Mouse (Mus musculus) left cerebral cortex, postnatal 14 days (tissue): ENCODE measurements around the gene Abcc1. TPM values are rescaled to one million over a fixed set of nuclear protein-coding genes. Genes with fewer than 3 reads are reported as not detected.
A peak's percentile ranks its signal among the peaks of the same experiment; 100 is the strongest.

Experiments
- DNase-seq, 2 experiments: peaks; one replicate each; pipeline ENCODE4 v3.0.0; 2021 to 2022; ENCODE audit warnings: low spot score in 2 of 2, mixed read lengths in 1 of 2
- intact Hi-C: fragments of 180-260 bp; cut with DNase I; formaldehyde crosslinking; loops from one replicate; pipeline ENCODE4 v1.15.1; 2025
- total RNA-seq, 2 experiments: library from RNA; stranded (reverse); gene quantifications; 2 replicates each; pipeline ENCODE4 v1.2.3; 2021

Gene Abcc1
- total RNA-seq, 2 experiments from 2014 or later: 18.5 to 19.4 TPM

DNA sequence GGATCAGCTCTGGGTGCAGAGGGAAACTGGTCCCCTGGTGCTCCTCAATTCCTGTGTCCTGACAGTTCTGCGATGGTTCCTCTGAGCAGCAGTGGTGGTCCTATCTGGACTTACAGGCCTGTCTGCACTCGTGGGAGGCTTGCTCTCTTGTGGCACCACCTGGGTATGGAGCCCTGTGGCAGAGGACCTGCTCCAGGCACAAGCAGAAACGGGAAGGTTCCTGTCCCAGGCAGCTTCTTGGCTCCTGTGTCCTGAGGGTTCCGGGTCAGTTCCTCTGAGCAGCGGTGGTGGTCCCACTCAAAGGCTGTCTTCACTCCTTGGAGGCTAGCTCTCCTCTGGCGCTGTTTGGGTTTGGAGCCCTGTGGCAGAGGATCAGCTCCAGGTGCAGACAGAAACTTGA, 68.0 kb downstream of the Abcc1 start:
- DNase-seq: no peak
- intact Hi-C loops: no loop called here

DNA sequence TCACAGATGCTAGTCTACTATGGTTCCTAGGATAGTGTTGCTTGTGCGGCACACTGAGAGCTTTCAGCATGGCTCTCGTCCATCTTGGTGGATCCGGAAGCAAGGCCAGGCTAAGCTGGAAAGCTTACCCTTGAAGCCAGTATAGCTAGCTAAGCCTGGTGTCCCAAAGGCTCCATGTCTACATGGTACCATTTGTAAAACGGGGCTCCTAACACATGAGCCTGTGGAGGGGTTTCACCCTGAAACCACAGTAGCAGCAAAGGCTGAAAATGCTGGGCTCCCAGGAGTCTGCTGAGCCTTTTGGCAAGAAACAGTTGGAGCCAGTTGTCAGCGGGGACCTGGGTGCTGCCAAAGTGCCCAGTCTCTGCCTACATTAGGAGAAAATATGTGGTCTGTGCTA, 71.6 kb downstream of the Abcc1 start:
- intact Hi-C loops: no loop called here
- DNase-seq: no peak

DNA sequence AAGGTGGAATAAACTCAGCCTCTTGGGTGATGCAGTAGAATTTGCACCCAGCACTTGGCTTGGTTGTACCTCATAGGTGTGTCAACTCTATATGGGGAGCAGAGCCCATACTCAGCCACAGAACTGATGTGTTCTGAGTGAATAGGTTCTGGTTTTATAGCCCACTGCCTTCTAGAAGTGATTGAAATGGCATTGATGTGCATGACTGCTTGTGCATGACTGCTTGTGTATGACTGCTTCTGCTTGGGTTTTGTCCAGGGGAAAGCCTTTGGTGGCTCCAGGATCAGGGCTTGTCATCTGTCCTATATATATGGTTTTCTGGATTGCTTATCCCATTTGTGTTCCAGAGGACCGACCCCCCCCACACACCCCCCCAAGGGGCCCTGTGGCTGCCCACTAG, 74.2 kb downstream of the Abcc1 start:
- DNase-seq: no peak
- intact Hi-C loops: no loop called here

DNA sequence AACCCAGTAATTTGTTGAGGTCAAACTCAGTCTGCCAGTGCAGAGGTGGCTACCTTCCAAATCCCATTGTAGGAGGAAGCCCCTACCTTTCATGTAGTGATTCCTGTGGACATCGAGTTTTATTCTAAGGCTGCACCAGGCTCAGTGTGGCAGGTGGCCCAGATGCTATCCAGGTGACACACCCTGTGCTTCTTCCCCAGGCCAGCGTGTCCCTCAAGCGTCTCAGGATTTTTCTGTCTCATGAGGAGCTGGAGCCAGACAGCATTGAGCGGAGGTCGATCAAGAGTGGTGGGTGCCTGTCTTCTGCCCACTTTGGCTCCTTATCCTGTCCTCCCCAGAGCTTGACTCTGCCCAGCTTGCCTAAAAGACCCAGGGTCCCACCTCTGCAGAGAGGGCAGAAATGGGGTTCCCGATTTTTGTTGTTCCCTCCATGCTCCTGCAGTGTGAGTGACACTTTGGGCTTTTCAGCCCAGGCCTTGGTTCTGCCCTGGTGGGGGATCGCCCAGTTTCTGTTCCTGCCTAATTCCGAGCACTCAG, 76.2 kb downstream of the Abcc1 start:
- DNase-seq: no peak
- intact Hi-C loops: no loop called here

GRCm38 (mm10) chr16:14438561-14438960, 77.2 kb downstream of the Abcc1 start:
- intact Hi-C loops: no loop called here
- no peak for DNase-seq

- intact Hi-C loops: no loop called here
- no peak for DNase-seq
Observed at GRCm38 (mm10) chr16:14439081-14439480, 77.7 kb downstream of the Abcc1 start.

GRCm38 (mm10) chr16:14439801-14440614, 78.7 kb downstream of the Abcc1 start:
- DNase-seq: no peak
- intact Hi-C loops: no loop called here

GRCm38 (mm10) chr16:14444059-14444855, 82.9 kb downstream of the Abcc1 start:
- no peak for DNase-seq
- intact Hi-C loops: no loop called here

DNA sequence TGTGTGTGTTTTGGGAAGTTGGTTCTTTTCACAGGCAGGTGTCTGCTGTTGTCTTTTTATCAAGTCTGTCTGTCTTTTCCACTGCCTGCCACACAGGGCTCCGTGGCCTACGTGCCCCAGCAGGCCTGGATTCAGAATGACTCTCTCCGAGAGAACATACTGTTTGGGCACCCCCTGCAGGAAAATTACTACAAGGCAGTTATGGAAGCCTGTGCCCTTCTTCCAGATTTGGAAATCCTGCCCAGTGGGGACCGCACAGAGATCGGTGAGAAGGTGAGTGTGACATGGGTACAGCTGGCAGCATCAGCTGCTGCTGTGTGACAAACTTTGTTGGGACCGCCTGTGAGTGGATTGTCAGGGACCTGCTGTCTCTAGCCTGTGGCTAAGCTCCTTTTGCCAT, 83.8 kb downstream of the Abcc1 start:
- intact Hi-C loops: loop anchor here (5.0 kb wide), 1 partner anchor 208 kb away; no protein-coding TSS in a partner anchor
- DNase-seq: no peak

DNA sequence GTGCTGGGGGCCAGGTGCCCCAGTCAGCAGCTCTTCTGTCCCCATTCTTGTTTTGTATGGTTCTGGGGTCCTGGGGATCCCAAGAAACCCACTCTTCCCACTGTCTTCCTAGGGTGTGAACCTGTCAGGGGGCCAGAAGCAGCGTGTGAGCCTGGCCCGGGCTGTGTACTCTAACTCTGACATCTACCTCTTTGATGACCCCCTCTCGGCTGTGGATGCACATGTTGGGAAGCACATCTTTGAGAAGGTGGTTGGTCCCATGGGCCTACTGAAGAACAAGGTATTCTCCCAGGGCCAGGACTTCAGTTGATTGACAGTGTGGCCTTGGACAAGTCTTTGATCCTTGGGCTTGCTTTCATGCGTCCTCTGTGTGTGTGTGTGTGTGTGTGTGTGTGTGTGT, 86.0 kb downstream of the Abcc1 start:
- no peak for DNase-seq
- intact Hi-C loops: loop anchor here (5.0 kb wide), 1 partner anchor 210 kb away; no protein-coding TSS in a partner anchor

- DNase-seq: no peak
- intact Hi-C loops: loop anchor here (5.0 kb wide), 1 partner anchor 211 kb away; no protein-coding TSS in a partner anchor
Observed at GRCm38 (mm10) chr16:14448307-14448706, 86.9 kb downstream of the Abcc1 start.

- DNase-seq: peak; percentile 44 to 59
- intact Hi-C loops: loop anchor here (5.0 kb wide), 1 partner anchor 213 kb away; no protein-coding TSS in a partner anchor
Observed at GRCm38 (mm10) chr16:14449861-14450260, 88.5 kb downstream of the Abcc1 start.

- intact Hi-C loops: no loop called here
- peak; percentile 34 to 71 for DNase-seq
Observed at GRCm38 (mm10) chr16:14451374-14452046, 90.2 kb downstream of the Abcc1 start.

- intact Hi-C loops: no loop called here
- no peak for DNase-seq
Observed at GRCm38 (mm10) chr16:14462535-14462934, 101.2 kb downstream of the Abcc1 start.

DNA sequence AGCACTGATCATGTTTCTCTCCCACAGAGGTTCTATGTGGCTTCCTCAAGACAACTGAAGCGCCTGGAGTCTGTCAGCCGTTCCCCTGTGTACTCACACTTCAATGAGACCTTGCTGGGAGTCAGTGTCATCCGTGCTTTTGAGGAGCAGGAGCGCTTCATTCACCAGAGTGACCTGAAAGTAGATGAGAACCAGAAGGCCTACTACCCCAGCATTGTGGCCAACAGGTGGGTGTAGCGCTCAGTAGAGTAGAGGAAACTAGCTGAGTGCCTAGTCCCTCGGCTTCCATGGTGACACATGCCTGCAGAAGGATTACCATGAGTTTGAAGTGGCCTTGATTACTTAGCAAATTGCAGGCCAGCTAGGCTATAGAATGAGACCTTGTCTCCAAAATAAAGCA, 103.7 kb downstream of the Abcc1 start:
- DNase-seq: no peak
- intact Hi-C loops: no loop called here

- intact Hi-C loops: no loop called here
- DNase-seq: no peak
Observed at GRCm38 (mm10) chr16:14468351-14468750, 107.0 kb downstream of the Abcc1 start.

GRCm38 (mm10) chr16:14468841-14469240, 107.5 kb downstream of the Abcc1 start:
- DNase-seq: no peak
- intact Hi-C loops: no loop called here

DNA sequence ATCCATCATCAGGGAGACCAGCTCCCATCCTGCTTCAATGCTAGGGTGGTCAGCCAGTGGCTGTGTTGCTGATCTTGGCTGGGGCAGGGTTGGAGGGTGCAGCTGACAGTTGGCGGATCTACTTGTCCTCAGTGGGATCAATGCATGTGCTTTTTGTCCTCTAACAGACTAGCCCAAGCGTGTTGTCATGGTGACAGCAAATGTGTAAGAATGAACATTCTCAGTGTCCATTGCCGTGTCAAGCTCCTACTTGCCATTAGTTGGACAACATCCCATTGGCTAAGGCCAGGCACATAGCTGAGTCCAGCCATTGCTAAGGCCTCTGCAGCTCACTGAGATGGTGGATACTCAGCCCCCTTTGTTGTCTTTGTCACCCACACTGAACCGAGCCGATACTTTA, 110.8 kb downstream of the Abcc1 start:
- intact Hi-C loops: no loop called here
- no peak for DNase-seq

DNA sequence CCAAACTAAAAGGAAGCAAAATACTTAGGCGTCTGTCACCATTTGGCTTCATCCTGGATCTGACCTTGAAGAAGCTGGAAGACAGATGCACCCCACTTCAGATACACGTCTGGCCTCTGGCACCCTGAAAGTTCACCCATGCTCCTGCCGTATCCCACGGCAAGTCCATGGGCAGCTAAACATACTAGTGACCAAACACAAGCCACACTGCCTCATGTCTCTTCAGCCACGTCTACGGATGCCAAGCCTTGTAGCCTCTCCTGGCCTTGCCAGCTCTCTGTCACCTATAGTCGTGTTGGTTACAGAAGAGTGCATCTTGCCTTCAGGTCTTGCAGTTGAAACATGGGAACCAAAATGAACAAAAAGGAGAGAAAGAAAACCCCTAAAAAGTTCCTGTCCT, 112.3 kb downstream of the Abcc1 start:
- intact Hi-C loops: no loop called here
- no peak for DNase-seq

- DNase-seq: no peak
- intact Hi-C loops: no loop called here
Observed at GRCm38 (mm10) chr16:14475001-14475400, 113.6 kb downstream of the Abcc1 start.
